Mouse (Mus musculus) forebrain, embryonic 14.5 days (tissue): ENCODE measurements around the gene Crlf3. TPM values are rescaled to one million over a fixed set of nuclear protein-coding genes. Genes with fewer than 3 reads are reported as not detected.
A peak's percentile ranks its signal among the peaks of the same experiment; 100 is the strongest.
"Not testable (repeated sequence)": the region's sequence is repeated elsewhere in the genome, so short reads cannot be mapped to it uniquely, and the experiment has no call there.

Experiments used
- ATAC-seq: fragments of 200-750 bp; cut with Nextera tagmentation; 2 replicates; pipeline ENCODE4 v1.8.0; 2017; ENCODE audit warnings: mild to moderate bottlenecking, moderate library complexity
- DNase-seq: peaks from one replicate; pipeline ENCODE4 v3.0.0-alpha.2; 2015; ENCODE audit warnings: low spot score
- H3K27ac ChIP-seq: fragments of 300-500 bp; sonication (generic); 2 replicates; pipeline ENCODE4 v1.5.1; 2014; ENCODE audit warnings: low read depth, mild to moderate bottlenecking, control low read depth, low read length, moderate library complexity
- H3K27me3 ChIP-seq: fragments of 300-500 bp; sonication (generic); replicated peaks from 2 replicates; pipeline ENCODE4 v1.6.1; 2014; ENCODE audit warnings: low read length, control low read depth, mixed read lengths; ENCODE audit not compliant: control insufficient read depth, insufficient read depth
- H3K36me3 ChIP-seq: fragments of 300-500 bp; sonication (generic); 2 replicates; pipeline ENCODE4 v1.6.1; 2014; ENCODE audit warnings: low read length, control low read depth; ENCODE audit not compliant: control insufficient read depth, insufficient read depth
- H3K4me1 ChIP-seq: fragments of 300-500 bp; sonication (generic); 2 replicates; pipeline ENCODE4 v1.6.1; 2014; ENCODE audit warnings: antibody characterized with exemption, low read length, control low read depth; ENCODE audit not compliant: control insufficient read depth, insufficient read depth
- H3K4me2 ChIP-seq: fragments of 300-500 bp; sonication (generic); 2 replicates; pipeline ENCODE4 v1.6.1; 2014; ENCODE audit warnings: mild to moderate bottlenecking, control low read depth, low read length
- H3K4me3 ChIP-seq: fragments of 300-500 bp; sonication (generic); 2 replicates; pipeline ENCODE4 v1.5.1; 2014; ENCODE audit warnings: low read depth, low read length, control low read depth
- H3K9ac ChIP-seq: fragments of 300-500 bp; sonication (generic); 2 replicates; pipeline ENCODE4 v1.6.1; 2014; ENCODE audit warnings: mild to moderate bottlenecking, low read length, control low read depth, moderate library complexity
- H3K9me3 ChIP-seq: fragments of 300-500 bp; sonication (generic); replicated peaks from 2 replicates; pipeline ENCODE4 v1.6.1; 2016; ENCODE audit warnings: low read length, control low read depth, mixed read lengths; ENCODE audit not compliant: control insufficient read depth
- WGBS: fragments of 180-500 bp; shearing (Covaris S2); extraction: QIAGEN DNeasy Blood & Tissue Kit; methylation state at CpG from one replicate; pipeline ENCODE4 v1.1.7; 2014; 5-methylcytosine and 5-hydroxymethylcytosine counted together
- polyA plus RNA-seq: library from polyadenylated mRNA; unstranded; fragments of >200 nt; fragmentation: Nextera tagmentation; extraction: Ambion mirVana; gene quantifications from 2 replicates; pipeline ENCODE4 v1.2.1, GENCODE M21; 2014

Gene Crlf3
- polyA plus RNA-seq, 1 experiment from 2014 or later = 17.6 TPM

GRCm38 (mm10) chr11:80072365-80072764 is 8.4 kb downstream of the Crlf3 start:
- H3K9me3 ChIP-seq = no peaks in the 10 kb centered on the region
- H3K27ac ChIP-seq = no peak overlapping the region
- H3K27me3 ChIP-seq = no peaks in the 10 kb centered on the region
- WGBS = 97% methylated on average over 3 of the region's 3 CpGs
- no peak for DNase-seq
- H3K4me1 ChIP-seq = no peaks in the 10 kb centered on the region
- H3K36me3 ChIP-seq = no peaks in the 10 kb centered on the region
- no peak overlapping the region for H3K4me3 ChIP-seq
- no peak for ATAC-seq
- H3K9ac ChIP-seq = no peak overlapping the region
- no peak overlapping the region for H3K4me2 ChIP-seq

GRCm38 (mm10) chr11:80071039-80071438 is 9.8 kb downstream of the Crlf3 start:
- ATAC-seq = no peak
- H3K4me2 ChIP-seq = no peak overlapping the region
- no peaks in the 10 kb centered on the region for H3K27me3 ChIP-seq
- no peaks in the 10 kb centered on the region for H3K36me3 ChIP-seq
- H3K4me1 ChIP-seq = no peaks in the 10 kb centered on the region
- no peaks in the 10 kb centered on the region for H3K9me3 ChIP-seq
- H3K9ac ChIP-seq = no peak overlapping the region
- H3K27ac ChIP-seq = no peak overlapping the region
- H3K4me3 ChIP-seq = no peak overlapping the region
- DNase-seq = no peak
- WGBS = 100% methylated on average over 2 of the region's 2 CpGs

- DNase-seq (peak; percentile 29), ATAC-seq (no peak)
- no peaks in the 10 kb centered on the region for H3K9me3 ChIP-seq
- H3K36me3 ChIP-seq = no peaks in the 10 kb centered on the region
- no peak overlapping the region for H3K9ac ChIP-seq
- WGBS = 59% methylated on average over 3 of the region's 3 CpGs
- no peaks in the 10 kb centered on the region for H3K27me3 ChIP-seq
- no peak overlapping the region for H3K4me2 ChIP-seq
- no peak overlapping the region for H3K4me3 ChIP-seq
- no peak overlapping the region for H3K27ac ChIP-seq
- H3K4me1 ChIP-seq = no peaks in the 10 kb centered on the region
Observed at GRCm38 (mm10) chr11:80069815-80070214, 11.0 kb downstream of the Crlf3 start.

GRCm38 (mm10) chr11:80067558-80067957 is 13.2 kb downstream of the Crlf3 start:
- H3K27ac ChIP-seq = no peak overlapping the region
- no peaks in the 10 kb centered on the region for H3K4me1 ChIP-seq
- no peak overlapping the region for H3K4me2 ChIP-seq
- H3K4me3 ChIP-seq = no peak overlapping the region
- H3K36me3 ChIP-seq = peaks cover 4% of the 10 kb centered on the region; the same call in 1 of the 2 replicates
- no peak for ATAC-seq
- 94% methylated on average over 5 of the region's 5 CpGs for WGBS
- no peaks in the 10 kb centered on the region for H3K27me3 ChIP-seq
- no peak for DNase-seq
- no peak overlapping the region for H3K9ac ChIP-seq
- no peaks in the 10 kb centered on the region for H3K9me3 ChIP-seq

- not testable (repeated sequence) for H3K4me2 ChIP-seq, H3K9ac ChIP-seq, DNase-seq, H3K4me3 ChIP-seq, H3K9me3 ChIP-seq, H3K27me3 ChIP-seq, H3K36me3 ChIP-seq, ATAC-seq, H3K27ac ChIP-seq, H3K4me1 ChIP-seq
- 85% methylated on average over 4 of the region's 4 CpGs for WGBS
Observed at GRCm38 (mm10) chr11:80066373-80066772, 14.4 kb downstream of the Crlf3 start.

GRCm38 (mm10) chr11:80062159-80062558 is 18.6 kb downstream of the Crlf3 start:
- no peak for ATAC-seq
- WGBS = 17% methylated on average over 4 of the region's 4 CpGs
- DNase-seq = peak; percentile 24

GRCm38 (mm10) chr11:80056141-80056540 is 24.6 kb downstream of the Crlf3 start:
- Histone ChIP-seq H3K4me2 (no peak overlapping the region), H3K9ac (no peak overlapping the region), H3K4me3 (no peak overlapping the region), H3K27ac (no peak overlapping the region), H3K4me1 (no peaks in the 10 kb centered on the region), H3K27me3 (no peaks in the 10 kb centered on the region), H3K36me3 (peaks cover 52% of the 10 kb centered on the region), H3K9me3 (no peaks in the 10 kb centered on the region)
- no peak for DNase-seq
- ATAC-seq = no peak
- 88% methylated on average over 9 of the region's 9 CpGs for WGBS

More at GRCm38 (mm10) chr11:80062159-80062558, 18.6 kb downstream of the Crlf3 start:
- Histone ChIP-seq H3K4me3 (no peak overlapping the region), H3K36me3 (peaks cover 36% of the 10 kb centered on the region), H3K4me2 (no peak overlapping the region), H3K27ac (no peak overlapping the region), H3K4me1 (no peaks in the 10 kb centered on the region), H3K27me3 (no peaks in the 10 kb centered on the region), H3K9me3 (no peaks in the 10 kb centered on the region), H3K9ac (no peak overlapping the region)

- no peaks in the 10 kb centered on the region for H3K27me3 ChIP-seq
- H3K9me3 ChIP-seq = no peaks in the 10 kb centered on the region
- H3K27ac ChIP-seq = no peak overlapping the region
- DNase-seq (no peak), ATAC-seq (no peak)
- H3K9ac ChIP-seq = no peak overlapping the region
- no peaks in the 10 kb centered on the region for H3K4me1 ChIP-seq
- no peak overlapping the region for H3K4me2 ChIP-seq
- 90% methylated on average over 4 of the region's 4 CpGs for WGBS
- H3K36me3 ChIP-seq = peaks cover 44% of the 10 kb centered on the region
- H3K4me3 ChIP-seq = no peak overlapping the region
Observed at GRCm38 (mm10) chr11:80054659-80055058, 26.1 kb downstream of the Crlf3 start.

GRCm38 (mm10) chr11:80053171-80053570 is 27.6 kb downstream of the Crlf3 start:
- Histone ChIP-seq H3K27ac (no peak overlapping the region), H3K36me3 (peaks cover 36% of the 10 kb centered on the region), H3K4me3 (no peak overlapping the region), H3K27me3 (no peaks in the 10 kb centered on the region), H3K4me1 (no peaks in the 10 kb centered on the region), H3K4me2 (no peak overlapping the region), H3K9me3 (no peaks in the 10 kb centered on the region), H3K9ac (no peak overlapping the region)
- no peak for ATAC-seq
- WGBS = 95% methylated on average over 5 of the region's 5 CpGs
- DNase-seq = no peak
